Mouse (Mus musculus): ENCODE measurements around the gene Ttc27.

Gene Ttc27

GRCm38 (mm10) chr17:74810892-74811625 is 93.5 kb downstream of the Ttc27 start:
- intact Hi-C loops (cut with DNase I), result loop anchor here (2.0 to 5.0 kb wide), 2 partner anchors 194 to 276 kb away; partner anchors contain the start of gene Ltbp1

GRCm38 (mm10) chr17:74819711-74820110 is 102.2 kb downstream of the Ttc27 start:
- intact Hi-C loops (cut with DNase I), result no loop called here

DNA sequence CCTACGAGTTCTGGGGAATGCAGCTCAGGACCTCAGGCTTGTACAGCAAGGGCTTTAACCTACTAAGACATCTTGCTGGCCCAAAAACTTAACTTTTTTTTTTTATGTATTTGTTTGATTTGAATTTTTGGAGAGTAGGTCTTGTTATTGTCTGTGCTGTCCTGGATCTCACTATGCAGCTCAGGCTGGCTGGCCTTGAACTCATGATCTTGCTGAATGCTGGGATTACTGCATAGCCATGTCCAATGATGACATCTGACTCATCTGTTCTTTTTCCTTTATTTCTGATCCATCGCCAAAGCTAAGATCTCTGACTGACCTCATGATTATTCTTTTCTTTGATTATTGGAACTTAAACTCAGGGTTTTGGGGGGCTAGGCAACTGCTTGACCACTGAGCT is 113.3 kb downstream of the Ttc27 start:
- intact Hi-C loops (cut with DNase I), result no loop called here

- intact Hi-C loops (cut with DNase I), result no loop called here
Observed at GRCm38 (mm10) chr17:74841721-74842120, 124.2 kb downstream of the Ttc27 start.

GRCm38 (mm10) chr17:74842603-74843002 is 125.1 kb downstream of the Ttc27 start:
- intact Hi-C loops (cut with DNase I), result no loop called here

DNA sequence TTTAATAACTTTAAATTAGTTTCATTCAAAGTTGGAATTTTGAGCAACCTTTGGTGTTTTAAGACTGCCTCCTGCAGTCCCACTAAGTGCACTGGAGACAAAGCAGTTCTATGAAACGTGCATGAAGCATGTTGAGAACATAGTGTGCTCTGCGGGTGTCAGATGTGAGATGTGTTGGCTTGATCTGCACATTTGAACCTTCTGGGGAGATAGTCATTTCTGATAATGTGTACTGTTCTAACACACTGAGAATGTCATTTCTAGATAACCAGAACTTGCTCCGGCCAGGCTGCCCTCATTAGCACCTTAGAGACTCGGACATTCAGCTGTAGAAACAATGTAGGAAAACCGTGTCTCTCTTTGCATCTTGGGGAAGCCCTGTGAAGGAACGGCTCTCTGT is 126.0 kb downstream of the Ttc27 start:
- intact Hi-C loops (cut with DNase I), result no loop called here

GRCm38 (mm10) chr17:74846031-74846891 is 128.7 kb downstream of the Ttc27 start:
- intact Hi-C loops (cut with DNase I), result no loop called here

- intact Hi-C loops (cut with DNase I), result no loop called here
Observed at GRCm38 (mm10) chr17:74850216-74850615, 132.7 kb downstream of the Ttc27 start.

DNA sequence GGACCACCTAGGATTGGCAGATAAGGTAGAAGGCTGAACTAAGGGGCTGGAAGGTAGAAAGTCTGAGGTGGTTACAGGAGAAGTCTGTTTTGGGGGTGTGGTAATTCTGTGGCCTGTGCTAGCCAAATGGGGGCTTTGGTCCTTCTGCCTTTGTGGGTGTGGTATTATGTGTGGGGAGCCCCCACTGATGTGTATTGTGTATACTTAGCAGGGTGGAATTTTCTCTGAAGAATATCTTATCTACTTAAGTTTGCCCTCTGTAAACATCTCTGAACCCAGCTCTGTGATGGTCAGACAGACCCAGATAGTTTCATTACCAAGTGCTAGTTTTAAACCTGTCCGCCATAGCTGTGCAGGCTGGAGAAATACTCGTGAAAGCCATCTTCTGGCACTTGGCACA is 141.8 kb downstream of the Ttc27 start:
- intact Hi-C loops (cut with DNase I), result no loop called here

DNA sequence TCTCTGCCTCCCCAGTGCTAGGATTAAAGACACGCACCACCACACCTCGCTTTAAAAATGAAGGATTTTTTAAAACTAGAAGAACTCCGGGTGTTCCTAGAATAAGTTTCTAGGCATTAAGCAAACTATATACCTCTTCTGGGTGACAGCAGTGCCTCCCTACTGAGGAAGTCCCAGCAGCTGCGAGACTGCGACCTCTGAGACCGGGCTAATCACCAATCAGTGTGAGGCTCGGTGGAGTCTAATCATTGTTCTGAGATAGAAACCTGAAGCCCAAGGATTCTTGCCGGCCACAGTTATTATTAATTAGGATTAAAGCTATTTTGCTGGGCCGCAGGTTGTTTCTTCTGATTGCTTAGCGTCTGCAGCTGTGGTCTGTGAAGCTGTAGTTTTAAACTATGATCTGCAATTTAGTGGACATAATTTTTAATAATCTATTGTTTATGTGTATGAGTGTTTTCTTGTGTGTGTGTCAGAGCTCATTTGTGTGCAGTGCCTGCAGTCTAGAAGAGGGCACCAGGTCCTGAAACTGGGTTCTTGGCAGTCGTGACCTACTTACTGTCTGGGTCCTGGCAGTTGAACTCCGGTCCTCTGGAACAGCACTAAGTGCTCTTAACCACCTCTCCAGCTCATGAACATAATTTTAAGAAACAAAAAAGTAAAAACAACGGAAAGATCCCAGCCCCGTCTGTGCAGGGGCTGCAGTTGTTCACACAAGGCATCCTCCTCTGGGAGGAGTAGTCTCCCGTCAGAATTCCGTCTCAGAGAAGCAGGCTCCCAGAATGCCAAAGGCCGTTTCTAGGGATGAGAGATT is 142.9 kb downstream of the Ttc27 start:
- intact Hi-C loops (cut with DNase I), result no loop called here

- intact Hi-C loops (cut with DNase I), result no loop called here
Observed at GRCm38 (mm10) chr17:74863845-74864244, 146.3 kb downstream of the Ttc27 start.

- intact Hi-C loops (cut with DNase I), result no loop called here
Observed at GRCm38 (mm10) chr17:74864790-74865548, 147.4 kb downstream of the Ttc27 start.

DNA sequence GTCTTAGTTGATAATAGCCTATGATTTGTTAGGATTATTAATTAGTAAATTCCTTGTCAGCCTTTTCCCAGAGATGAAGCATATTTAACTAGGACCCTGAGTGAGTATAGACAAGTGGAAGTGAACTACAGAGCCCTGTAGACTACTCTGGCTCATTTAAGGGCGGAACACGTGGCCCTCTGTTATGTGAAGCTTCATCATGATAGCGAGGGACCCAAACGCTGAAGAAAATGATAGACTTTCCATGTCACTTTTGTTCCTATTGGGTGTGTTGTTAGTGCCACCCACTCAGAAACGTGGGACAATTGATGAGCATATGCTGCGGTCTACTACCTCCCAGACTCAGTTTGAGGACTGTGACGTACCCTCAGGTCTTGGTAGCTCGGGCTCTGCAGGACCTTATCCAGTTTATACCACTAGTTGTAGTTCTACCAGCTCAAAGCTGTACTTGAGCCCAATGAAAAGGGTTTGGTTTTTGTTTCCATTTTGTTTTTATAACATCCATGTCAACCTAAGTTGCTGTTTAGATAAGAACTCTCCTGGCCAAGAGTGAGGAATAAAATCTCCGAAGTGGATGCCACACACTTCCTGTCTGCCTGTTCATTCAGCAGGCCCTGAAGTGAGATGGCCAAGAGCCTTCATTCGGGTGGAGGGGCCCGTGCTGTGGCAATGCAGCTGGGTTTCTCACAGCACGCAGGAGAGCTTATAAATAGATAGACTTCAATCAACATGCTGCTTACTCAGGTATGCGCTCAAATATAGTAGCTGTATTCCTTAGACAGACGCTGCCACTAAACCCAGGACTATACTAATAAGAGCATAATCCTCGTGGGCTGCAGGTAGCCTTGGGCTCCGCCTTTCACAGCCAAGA is 148.4 kb downstream of the Ttc27 start:
- intact Hi-C loops (cut with DNase I), result no loop called here

DNA sequence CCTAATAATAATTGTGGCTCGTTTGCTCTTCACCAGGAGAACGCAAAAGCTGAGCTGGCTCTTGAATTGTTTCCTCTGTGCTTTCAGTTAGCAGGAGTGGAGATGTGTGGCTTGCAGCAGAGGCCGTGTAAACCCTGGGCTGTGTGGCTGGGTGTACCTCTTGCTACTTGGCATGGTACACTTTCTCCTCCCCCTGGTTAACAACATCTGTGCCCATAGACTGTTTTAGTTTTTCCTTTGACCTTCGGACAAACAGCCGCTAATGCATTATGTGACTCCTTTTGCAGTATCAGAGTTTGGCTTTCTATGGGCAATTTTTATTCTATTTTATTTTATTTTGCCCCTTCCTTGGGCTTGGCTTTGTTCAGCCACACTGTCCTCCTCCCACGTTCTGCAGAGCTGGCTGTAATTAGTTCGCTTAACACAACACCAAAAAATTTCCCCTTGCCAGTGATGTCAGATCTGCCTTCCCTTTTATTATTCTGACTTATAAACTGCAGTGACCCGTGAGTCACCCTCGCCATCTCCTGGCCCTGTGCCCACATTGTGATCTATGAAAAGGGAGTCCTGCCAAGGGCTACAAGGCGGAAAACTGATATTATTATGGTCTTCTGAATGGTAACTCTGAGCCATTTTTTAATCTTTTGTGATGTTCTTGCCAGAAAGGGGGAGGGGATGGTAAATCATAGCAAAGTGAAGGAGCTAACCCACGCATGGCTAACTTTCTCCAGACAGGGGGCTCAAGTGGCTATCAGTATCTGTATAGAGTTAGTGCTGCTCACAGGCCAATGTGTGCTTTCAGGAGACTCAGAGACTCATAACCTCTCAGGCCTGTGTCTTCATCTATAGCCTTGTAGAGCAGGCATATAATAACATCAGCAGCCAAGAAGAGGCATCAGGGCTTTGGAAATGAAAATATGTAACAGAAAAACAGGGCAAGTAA is 149.3 kb downstream of the Ttc27 start:
- intact Hi-C loops (cut with DNase I), result no loop called here

GRCm38 (mm10) chr17:74868185-74868907 is 150.8 kb downstream of the Ttc27 start:
- intact Hi-C loops (cut with DNase I), result no loop called here

- intact Hi-C loops (cut with DNase I), result no loop called here
Observed at GRCm38 (mm10) chr17:74869556-74869955, 152.0 kb downstream of the Ttc27 start.

GRCm38 (mm10) chr17:74870177-74871160 is 152.9 kb downstream of the Ttc27 start:
- intact Hi-C loops (cut with DNase I), result loop anchor here (5.0 kb wide), 1 partner anchor 132 kb away; no protein-coding TSS in a partner anchor
